In genomic region chr19:4247010-4247409, GRCm38 (mm10) we compare ENCODE assay signal across 19 mouse cellular contexts. TPM values are rescaled to one million over a fixed set of nuclear protein-coding genes. Genes with fewer than 3 reads are reported as not detected.
DNase-seq lines count a peak whose midpoint lies in the region; ATAC-seq and TF ChIP-seq lines count a peak whose summit lies in the region.
"Had no signal": no experiment of that assay in that cellular context is flagged by ENCODE, and none has a peak within 500 bp of the region (broad histone marks: within the 10 kb centered on the region; RNA-seq: fewer than 3 reads in every experiment).

No protein-coding gene starts in this region.

- peak; percentile 36 for DNase-seq in embryonic facial prominence, embryonic 11.5 days (ENCODE audit: low spot score)
- DNase-seq in embryonic facial prominence, embryonic 10.5 days (ENCODE audit: low spot score), result no peak
- DNase-seq in lung, embryonic 14.5 days, result peak; percentile 32
- no peak for DNase-seq in lung, adult 2 months
- DNase-seq in MEL-GATA-1-ER (ENCODE audit: extremely low read depth, low read depth), result peak; percentile 23
- DNase-seq in embryo, embryonic 9.5 days (ENCODE audit: extremely low spot score), result no peak
- no peak for DNase-seq in Muller cell, postnatal 12 days (ENCODE audit: inconsistent ontology term)
- DNase-seq: cerebellum, adult 2 months; right cerebral cortex, adult 18-20 months had no signal

- H3K4me2 ChIP-seq in embryonic facial prominence, embryonic 11.5 days (ENCODE audit: low read depth, low read length), result no peak overlapping the region
- H3K4me2 ChIP-seq in lung, embryonic 14.5 days, result no peak overlapping the region
- H3K4me2 ChIP-seq: forebrain, embryonic 12.5 days; liver, embryonic 15.5 days; neural tube, embryonic 12.5 days had no signal

- H3K4me3 ChIP-seq in embryonic facial prominence, embryonic 11.5 days (ENCODE audit: low read depth, low read length), result no peak overlapping the region
- no peak overlapping the region for H3K4me3 ChIP-seq in embryonic facial prominence, embryonic 10.5 days
- H3K4me3 ChIP-seq in lung, embryonic 14.5 days (ENCODE audit: low read depth, low read length), result no peak overlapping the region
- H3K4me3 ChIP-seq in lung, adult 2 months (replicated peaks; ENCODE audit: extremely low read depth, low read depth, low read length), result no peak overlapping the region
- H3K4me3 ChIP-seq: forebrain, embryonic 12.5 days; liver, embryonic 15.5 days; midbrain, embryonic 10.5 days; neural tube, embryonic 12.5 days had no signal

- H3K9me3 ChIP-seq in embryonic facial prominence, embryonic 11.5 days (replicated peaks; ENCODE audit: control insufficient read depth, low read length), result no peaks in the 10 kb centered on the region
- no peaks in the 10 kb centered on the region for H3K9me3 ChIP-seq in embryonic facial prominence, embryonic 10.5 days
- no peaks in the 10 kb centered on the region for H3K9me3 ChIP-seq in lung, embryonic 14.5 days (ENCODE audit: low read depth, low read length)
- H3K9me3 ChIP-seq: forebrain, embryonic 12.5 days; liver, embryonic 15.5 days; midbrain, embryonic 10.5 days; neural tube, embryonic 12.5 days had no signal

- 55% methylated on average over 1 of the region's 1 CpGs for WGBS in embryonic facial prominence, embryonic 11.5 days
- WGBS in embryonic facial prominence, embryonic 10.5 days, result 48% methylated on average over 1 of the region's 1 CpGs
- 50% methylated on average over 1 of the region's 1 CpGs for WGBS in lung, embryonic 14.5 days
- WGBS in lung, adult 2 months, result 51% methylated on average over 1 of the region's 1 CpGs

- H3K4me1 ChIP-seq in embryonic facial prominence, embryonic 11.5 days (ENCODE audit: control insufficient read depth, insufficient read depth, low read length), result no peaks in the 10 kb centered on the region
- no peaks in the 10 kb centered on the region for H3K4me1 ChIP-seq in embryonic facial prominence, embryonic 10.5 days
- H3K4me1 ChIP-seq in lung, embryonic 14.5 days (ENCODE audit: insufficient read depth), result no peaks in the 10 kb centered on the region
- H3K4me1 ChIP-seq in lung, adult 2 months (ENCODE audit: control insufficient read depth, insufficient read depth, low read length), result no peaks in the 10 kb centered on the region
- H3K4me1 ChIP-seq: forebrain, embryonic 12.5 days; liver, embryonic 15.5 days; midbrain, embryonic 10.5 days; neural tube, embryonic 12.5 days had no signal

- no peak overlapping the region for H3K27ac ChIP-seq in embryonic facial prominence, embryonic 11.5 days (replicated peaks; ENCODE audit: low read depth, low read length)
- no peak overlapping the region for H3K27ac ChIP-seq in embryonic facial prominence, embryonic 10.5 days (replicated peaks)
- no peak overlapping the region for H3K27ac ChIP-seq in lung, embryonic 14.5 days (ENCODE audit: low read depth)
- H3K27ac ChIP-seq: forebrain, embryonic 12.5 days; liver, embryonic 15.5 days; midbrain, embryonic 10.5 days; neural tube, embryonic 12.5 days had no signal

- no peak for ATAC-seq in embryonic facial prominence, embryonic 11.5 days (replicated peaks; ENCODE audit: insufficient number of reproducible peaks, low FRiP score, low TSS enrichment, low read depth)
- no peak for ATAC-seq in lung, embryonic 14.5 days (ENCODE audit: insufficient read depth)
- ATAC-seq in neutrophil, adult 5-6 weeks (ENCODE audit: extremely low read depth, insufficient number of reproducible peaks, low FRiP score, poor library complexity, severe bottlenecking), result 0 out of 2 replicates have a peak, but pooled peaks have one; percentile 41

- no peaks in the 10 kb centered on the region; the same call in 1 of the 2 replicates for H3K36me3 ChIP-seq in embryonic facial prominence, embryonic 11.5 days (replicated peaks; ENCODE audit: control insufficient read depth, insufficient read depth, low read depth, low read length)
- no peaks in the 10 kb centered on the region for H3K36me3 ChIP-seq in embryonic facial prominence, embryonic 10.5 days (replicated peaks)
- H3K36me3 ChIP-seq in lung, embryonic 14.5 days (ENCODE audit: insufficient read depth), result no peaks in the 10 kb centered on the region
- H3K36me3 ChIP-seq: forebrain, embryonic 12.5 days; liver, embryonic 15.5 days; midbrain, embryonic 10.5 days; neural tube, embryonic 12.5 days had no signal

- TF ChIP-seq POLR2A in lung, adult 2 months (IDR thresholded peaks at IDR 0.05; ENCODE audit: borderline replicate concordance, extremely low read depth, low read depth, low read length), result no peak

- peak; percentile 48 for TF ChIP-seq CTCF in lung, embryonic 14.5 days (IDR thresholded peaks at IDR 0.05; ENCODE audit: low read depth)
- TF ChIP-seq CTCF in lung, adult 2 months (IDR thresholded peaks at IDR 0.05; ENCODE audit: insufficient read depth, low read length), result no peak

- H3K9ac ChIP-seq in embryonic facial prominence, embryonic 11.5 days (replicated peaks; ENCODE audit: low read length), result no peak overlapping the region
- no peak overlapping the region for H3K9ac ChIP-seq in lung, embryonic 14.5 days
- H3K9ac ChIP-seq: forebrain, embryonic 12.5 days; liver, embryonic 15.5 days; neural tube, embryonic 12.5 days had no signal

- no peaks in the 10 kb centered on the region for H3K27me3 ChIP-seq in embryonic facial prominence, embryonic 11.5 days (ENCODE audit: control insufficient read depth, insufficient read depth, low read length)
- no peaks in the 10 kb centered on the region for H3K27me3 ChIP-seq in embryonic facial prominence, embryonic 10.5 days (replicated peaks; ENCODE audit: low read depth, poor library complexity, severe bottlenecking)
- H3K27me3 ChIP-seq in lung, embryonic 14.5 days (ENCODE audit: insufficient read depth, low read length), result no peaks in the 10 kb centered on the region
- H3K27me3 ChIP-seq: forebrain, embryonic 12.5 days; neural tube, embryonic 12.5 days had no signal

RNA-seq across cellular contexts. Expression of gene Pold4, which starts 15.3 kb away (rescaled TPM):
- 12.7 and 13.0 TPM in 2 replicates for polyA plus RNA-seq in embryonic facial prominence, embryonic 11.5 days (2014; fragmentation: Nextera tagmentation; extraction: Ambion mirVana)
- polyA plus RNA-seq in embryonic facial prominence, embryonic 10.5 days (2016; fragmentation: Nextera tagmentation; extraction: Ambion mirVana), result 13.7 and 15.1 TPM in 2 replicates
- polyA plus RNA-seq in lung, embryonic 14.5 days (2014; fragmentation: Nextera tagmentation; extraction: Ambion mirVana), result 22.6 and 22.8 TPM in 2 replicates
- 110 and 112 TPM in 2 replicates for polyA plus RNA-seq in lung, adult 2 months (2012; rRNA removed)
- total RNA-seq in neutrophil, adult 5-6 weeks (2017), result 228 and 251 TPM in 2 replicates

RNA-seq across cellular contexts. Expression of gene Ssh3, which starts 22.0 kb away (rescaled TPM):
- polyA plus RNA-seq in embryonic facial prominence, embryonic 11.5 days (2014; fragmentation: Nextera tagmentation; extraction: Ambion mirVana), result 2.7 and 4.8 TPM in 2 replicates
- 4.2 and 4.5 TPM in 2 replicates for polyA plus RNA-seq in embryonic facial prominence, embryonic 10.5 days (2016; fragmentation: Nextera tagmentation; extraction: Ambion mirVana)
- 10.6 and 11.1 TPM in 2 replicates for polyA plus RNA-seq in lung, embryonic 14.5 days (2014; fragmentation: Nextera tagmentation; extraction: Ambion mirVana)
- 82.3 and 98.0 TPM in 2 replicates for polyA plus RNA-seq in lung, adult 2 months (2012; rRNA removed)
- total RNA-seq in neutrophil, adult 5-6 weeks (2017), result 48.0 and 59.8 TPM in 2 replicates

RNA-seq across cellular contexts. Expression of gene AC109138.7, which starts 32.9 kb away (rescaled TPM):
- polyA plus RNA-seq in embryonic facial prominence, embryonic 11.5 days (2014; fragmentation: Nextera tagmentation; extraction: Ambion mirVana), result not detected in 2 replicates
- not detected in 2 replicates for polyA plus RNA-seq in embryonic facial prominence, embryonic 10.5 days (2016; fragmentation: Nextera tagmentation; extraction: Ambion mirVana)
- polyA plus RNA-seq in lung, embryonic 14.5 days (2014; fragmentation: Nextera tagmentation; extraction: Ambion mirVana), result not detected in 2 replicates
- not detected in 2 replicates for polyA plus RNA-seq in lung, adult 2 months (2012; rRNA removed)
- not detected in 2 replicates for total RNA-seq in neutrophil, adult 5-6 weeks (2017)
- total RNA-seq: gastrocnemius, postnatal 4 days; heart, postnatal 25 days; layer of hippocampus, adult 18-20 months; left cerebral cortex, postnatal 14 days had no signal
- polyA plus RNA-seq: forebrain, embryonic 12.5 days; intestine, embryonic 14.5 days; liver, embryonic 15.5 days; midbrain, embryonic 10.5 days; neural tube, embryonic 12.5 days had no signal

RNA-seq across cellular contexts. Expression of gene Clcf1, which starts 33.0 kb away (rescaled TPM):
- polyA plus RNA-seq in embryonic facial prominence, embryonic 11.5 days (2014; fragmentation: Nextera tagmentation; extraction: Ambion mirVana), result 4.6 and 5.0 TPM in 2 replicates
- 2.8 and 3.3 TPM in 2 replicates for polyA plus RNA-seq in embryonic facial prominence, embryonic 10.5 days (2016; fragmentation: Nextera tagmentation; extraction: Ambion mirVana)
- polyA plus RNA-seq in lung, embryonic 14.5 days (2014; fragmentation: Nextera tagmentation; extraction: Ambion mirVana), result 4.4 and 5.0 TPM in 2 replicates
- 34.0 and 42.0 TPM in 2 replicates for polyA plus RNA-seq in lung, adult 2 months (2012; rRNA removed)
- 52.0 and 61.9 TPM in 2 replicates for total RNA-seq in neutrophil, adult 5-6 weeks (2017)

RNA-seq across cellular contexts. Expression of gene Ankrd13d, which starts 35.9 kb away (rescaled TPM):
- polyA plus RNA-seq in embryonic facial prominence, embryonic 11.5 days (2014; fragmentation: Nextera tagmentation; extraction: Ambion mirVana), result 5.6 and 6.4 TPM in 2 replicates
- 6.3 and 7.6 TPM in 2 replicates for polyA plus RNA-seq in embryonic facial prominence, embryonic 10.5 days (2016; fragmentation: Nextera tagmentation; extraction: Ambion mirVana)
- 2.4 and 2.8 TPM in 2 replicates for polyA plus RNA-seq in lung, embryonic 14.5 days (2014; fragmentation: Nextera tagmentation; extraction: Ambion mirVana)
- 7.3 and 8.4 TPM in 2 replicates for polyA plus RNA-seq in lung, adult 2 months (2012; rRNA removed)
- 36.3 and 49.8 TPM in 2 replicates for total RNA-seq in neutrophil, adult 5-6 weeks (2017)

Comparison
In these comparisons a context has a peak if more than half of its experiments do, and no peak if none do; other contexts are left out.
1. DNase-seq: peak in embryonic facial prominence, embryonic 11.5 days (single experiment), lung, embryonic 14.5 days (single experiment) and MEL-GATA-1-ER (single experiment); none in embryonic facial prominence, embryonic 10.5 days (single experiment), lung, adult 2 months (single experiment), embryo, embryonic 9.5 days (single experiment) and Muller cell, postnatal 12 days (single experiment).